In the genomic region with DNA sequence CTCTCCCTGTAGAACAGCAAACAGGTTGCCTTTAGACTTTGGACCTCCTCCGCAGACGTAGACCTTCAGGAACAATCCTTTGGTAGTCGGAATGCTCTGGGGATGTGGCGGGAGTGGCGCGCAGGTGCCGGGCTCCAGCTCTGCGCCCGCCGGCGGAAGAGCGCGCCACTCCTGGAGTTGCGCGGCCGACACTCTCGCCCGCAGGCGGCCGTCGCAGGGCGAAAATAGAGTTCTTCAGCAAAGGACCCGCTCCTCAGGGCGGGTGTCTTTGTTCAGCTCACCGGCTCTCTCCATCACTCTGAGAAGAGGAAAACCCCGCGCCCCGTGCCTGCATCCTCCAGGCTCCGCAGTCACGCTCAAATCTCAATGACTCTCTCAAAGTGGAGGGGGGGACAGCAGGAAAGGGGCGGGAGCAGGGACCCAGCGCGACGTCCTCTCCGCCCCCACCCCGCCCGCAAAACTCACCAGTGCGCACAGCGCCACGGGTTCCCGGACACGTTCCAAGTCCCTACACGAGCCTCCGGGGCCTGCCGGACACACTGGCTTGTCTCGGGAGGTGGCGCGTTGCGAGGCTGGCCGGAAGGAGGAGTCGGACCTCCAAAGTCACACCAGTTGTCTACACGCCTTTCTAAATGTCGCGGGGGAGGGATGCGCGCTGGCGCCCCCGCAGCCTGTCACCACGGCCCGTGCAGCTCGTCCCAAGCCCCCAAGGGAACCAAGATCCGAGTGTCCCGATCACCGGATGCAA, we compare ENCODE assay signal across 8 mouse cellular contexts. TPM values are rescaled to one million over a fixed set of nuclear protein-coding genes. Genes with fewer than 3 reads are reported as not detected.
DNase-seq lines count a peak whose midpoint lies in the region; ATAC-seq lines count a peak whose summit lies in the region.

No protein-coding gene starts in this region.

- peak; percentile 43 for DNase-seq in layer of hippocampus, adult 11-12 months (ENCODE audit: low spot score)
- DNase-seq in layer of hippocampus, adult 9-10 months (ENCODE audit: low spot score): no peak
- peak; percentile 80 to 83 for DNase-seq in cerebellum, postnatal 14 days
- DNase-seq in gastrocnemius, postnatal 10 days: peak; percentile 65
- DNase-seq in intestine, embryonic 14.5 days (ENCODE audit: low spot score): peak; percentile 76
- DNase-seq in liver, embryonic 11.5 days (ENCODE audit: low spot score): peak; percentile 43

- WGBS in intestine, embryonic 14.5 days: under 1% methylated on average over 63 of the region's 64 CpGs
- 1% methylated on average over 63 of the region's 64 CpGs for WGBS in liver, embryonic 11.5 days
- under 1% methylated on average over 64 of the region's 64 CpGs for WGBS in neural tube, embryonic 13.5 days

- no peaks in the 10 kb centered on the region for H3K36me3 ChIP-seq in intestine, embryonic 14.5 days (ENCODE audit: control insufficient read depth, insufficient read depth, low read length)
- H3K36me3 ChIP-seq in liver, embryonic 11.5 days (ENCODE audit: control insufficient read depth, insufficient read depth, low read length): no peaks in the 10 kb centered on the region
- H3K36me3 ChIP-seq in neural tube, embryonic 13.5 days: no peaks in the 10 kb centered on the region

- no peaks in the 10 kb centered on the region for H3K9me3 ChIP-seq in intestine, embryonic 14.5 days (ENCODE audit: control insufficient read depth, low read length)
- H3K9me3 ChIP-seq in liver, embryonic 11.5 days (ENCODE audit: control insufficient read depth, low read length): no peaks in the 10 kb centered on the region
- no peaks in the 10 kb centered on the region for H3K9me3 ChIP-seq in neural tube, embryonic 13.5 days

- peak overlapping the region; percentile 69 for H3K4me3 ChIP-seq in intestine, embryonic 14.5 days (ENCODE audit: low read depth, low read length)
- H3K4me3 ChIP-seq in liver, embryonic 11.5 days (ENCODE audit: low read depth, low read length): peak overlapping the region; percentile 51
- peak overlapping the region; percentile 78 for H3K4me3 ChIP-seq in neural tube, embryonic 13.5 days

- 0 out of 2 replicates have a peak overlapping the region, but pooled peaks have one; percentile 51 for H3K27ac ChIP-seq in intestine, embryonic 14.5 days (ENCODE audit: low read depth)
- no peak overlapping the region for H3K27ac ChIP-seq in liver, embryonic 11.5 days (ENCODE audit: low read depth, low read length)
- H3K27ac ChIP-seq in neural tube, embryonic 13.5 days (replicated peaks): peak overlapping the region; percentile 93

- peak overlapping the region; percentile 41 for H3K9ac ChIP-seq in intestine, embryonic 14.5 days (ENCODE audit: low read length)
- no peak overlapping the region for H3K9ac ChIP-seq in liver, embryonic 11.5 days (ENCODE audit: low read depth, low read length)
- H3K9ac ChIP-seq in neural tube, embryonic 13.5 days: peak overlapping the region; percentile 87

- peak overlapping the region; percentile 98 for H3K4me2 ChIP-seq in intestine, embryonic 14.5 days (ENCODE audit: low read length)
- H3K4me2 ChIP-seq in liver, embryonic 11.5 days: peak overlapping the region; percentile 58
- peak overlapping the region; percentile 89 for H3K4me2 ChIP-seq in neural tube, embryonic 13.5 days

- ATAC-seq in intestine, embryonic 14.5 days (replicated peaks; ENCODE audit: low FRiP score, low TSS enrichment, low read depth): peak; percentile 41
- 0 out of 2 replicates have a peak, but pooled peaks have one; percentile 13 for ATAC-seq in liver, embryonic 11.5 days (replicated peaks; ENCODE audit: low FRiP score)
- peak; percentile 80 for ATAC-seq in neural tube, embryonic 13.5 days (ENCODE audit: low read depth)
- no peak for ATAC-seq in CD4-positive, CD25-positive, alpha-beta regulatory T cell, adult 4 months

- H3K4me1 ChIP-seq in intestine, embryonic 14.5 days (replicated peaks; ENCODE audit: control insufficient read depth, insufficient read depth, low read length): peaks cover 6% of the 10 kb centered on the region; the same call in 1 of the 2 replicates
- H3K4me1 ChIP-seq in liver, embryonic 11.5 days (replicated peaks; ENCODE audit: control insufficient read depth, insufficient read depth, low read length): no peaks in the 10 kb centered on the region
- peaks cover 46% of the 10 kb centered on the region for H3K4me1 ChIP-seq in neural tube, embryonic 13.5 days (replicated peaks)

- peaks cover 30% of the 10 kb centered on the region for H3K27me3 ChIP-seq in intestine, embryonic 14.5 days (replicated peaks; ENCODE audit: control insufficient read depth, insufficient read depth, low read length)
- peaks cover 31% of the 10 kb centered on the region for H3K27me3 ChIP-seq in liver, embryonic 11.5 days (replicated peaks; ENCODE audit: control insufficient read depth, insufficient read depth, low read length)
- peaks cover 11% of the 10 kb centered on the region for H3K27me3 ChIP-seq in neural tube, embryonic 13.5 days

RNA-seq across cellular contexts. Expression of a gene that starts 1.2 kb away (rescaled TPM):
- 10 to 100 TPM; 12.8 to 16.4 TPM for total RNA-seq in gastrocnemius, postnatal 10 days (2021)
- 0.69 and 1.0 TPM in 2 replicates for polyA plus RNA-seq in intestine, embryonic 14.5 days (2014; fragmentation: Nextera tagmentation; extraction: Ambion mirVana)
- 0.17 and 0.34 TPM in 2 replicates for polyA plus RNA-seq in liver, embryonic 11.5 days (2014; fragmentation: Nextera tagmentation; extraction: Ambion mirVana)
- polyA plus RNA-seq in neural tube, embryonic 13.5 days (2015; fragmentation: Nextera tagmentation; extraction: Ambion mirVana): 9.6 and 10.7 TPM in 2 replicates
- not detected for polyA plus RNA-seq in CD4-positive, CD25-positive, alpha-beta regulatory T cell, adult 4 months (2017; shearing (Covaris generic))
